Mouse (Mus musculus): Measurements from ENCODE around the gene Olfr1411. TPM values are rescaled to one million over a fixed set of nuclear protein-coding genes. Genes with fewer than 3 reads are reported as not detected.
A peak's percentile ranks its signal among the peaks of the same experiment; 100 is the strongest.

Olfr1411 gene
- not detected for total RNA-seq (2022)

GRCm38 (mm10) chr1:92594111-92594510 lies at the start of gene Olfr1411:
Olfr1411 (plus strand) TSS chr1:92594411.
- no peak for DNase-seq (ENCODE audit: low spot score)

GRCm38 (mm10) chr1:92545929-92546328 lies 48.3 kb upstream of the Olfr1411 start:
- no peak for DNase-seq (ENCODE audit: low spot score)

- no peak for DNase-seq (ENCODE audit: low spot score)
Observed at GRCm38 (mm10) chr1:92571022-92571421, 23.2 kb upstream of the Olfr1411 start, which contains the start of gene Olfr1413. Olfr1413 (plus strand) TSS chr1:92571322.

- DNase-seq (ENCODE audit: low spot score): no peak
Observed at GRCm38 (mm10) chr1:92585479-92585878, 8.7 kb upstream of the Olfr1411 start, which contains the start of gene Olfr1412. Olfr1412 (plus strand) TSS chr1:92585779.

GRCm38 (mm10) chr1:92596019-92596418 lies 1.8 kb downstream of the Olfr1411 start:
- no peak for DNase-seq (ENCODE audit: low spot score)

- DNase-seq (ENCODE audit: low spot score): no peak
Observed at GRCm38 (mm10) chr1:92605482-92605881, 11.3 kb downstream of the Olfr1411 start, which contains the start of gene Olfr1410. Olfr1410 (plus strand) TSS chr1:92605782.

- DNase-seq (ENCODE audit: low spot score): no peak
Observed at GRCm38 (mm10) chr1:92607711-92608110, 13.5 kb downstream of the Olfr1411 start.

- DNase-seq (ENCODE audit: low spot score): peak; percentile 35
Observed at GRCm38 (mm10) chr1:92611008-92611407, 16.8 kb downstream of the Olfr1411 start.

- no peak for DNase-seq (ENCODE audit: low spot score)
Observed at GRCm38 (mm10) chr1:92613175-92613574, 19.0 kb downstream of the Olfr1411 start.

- no peak for DNase-seq (ENCODE audit: low spot score)
Observed at GRCm38 (mm10) chr1:92614516-92614915, 20.3 kb downstream of the Olfr1411 start.

- DNase-seq (ENCODE audit: low spot score): no peak
Observed at GRCm38 (mm10) chr1:92616046-92616445, 21.8 kb downstream of the Olfr1411 start.

GRCm38 (mm10) chr1:92617488-92617887 lies 23.3 kb downstream of the Olfr1411 start, which contains the start of gene Olfr12:
Olfr12 (plus strand) TSS chr1:92617788.
- no peak for DNase-seq (ENCODE audit: low spot score)

GRCm38 (mm10) chr1:92618360-92618759 lies 24.1 kb downstream of the Olfr1411 start:
- no peak for DNase-seq (ENCODE audit: low spot score)

- DNase-seq (ENCODE audit: low spot score): no peak
Observed at GRCm38 (mm10) chr1:92628227-92628626, 34.0 kb downstream of the Olfr1411 start.

- DNase-seq (ENCODE audit: low spot score): no peak
Observed at GRCm38 (mm10) chr1:92632196-92632595, 38.0 kb downstream of the Olfr1411 start.

GRCm38 (mm10) chr1:92632948-92633347 lies 38.7 kb downstream of the Olfr1411 start:
- DNase-seq (ENCODE audit: low spot score): no peak

- no peak for DNase-seq (ENCODE audit: low spot score)
Observed at GRCm38 (mm10) chr1:92633726-92634125, 39.5 kb downstream of the Olfr1411 start.

GRCm38 (mm10) chr1:92634569-92634968 lies 40.4 kb downstream of the Olfr1411 start:
- no peak for DNase-seq (ENCODE audit: low spot score)

GRCm38 (mm10) chr1:92634976-92635599 lies 40.9 kb downstream of the Olfr1411 start:
- no peak for DNase-seq (ENCODE audit: low spot score)

GRCm38 (mm10) chr1:92636015-92636414 lies 41.8 kb downstream of the Olfr1411 start:
- no peak for DNase-seq (ENCODE audit: low spot score)

GRCm38 (mm10) chr1:92636676-92637075 lies 42.5 kb downstream of the Olfr1411 start:
- DNase-seq (ENCODE audit: low spot score): no peak

GRCm38 (mm10) chr1:92637501-92638172 lies 43.4 kb downstream of the Olfr1411 start:
- no peak for DNase-seq (ENCODE audit: low spot score)

- DNase-seq (ENCODE audit: low spot score): no peak
Observed at GRCm38 (mm10) chr1:92638181-92638580, 44.0 kb downstream of the Olfr1411 start.

All from heart, adult 8-10 months (tissue).